Mouse (Mus musculus): Measurements from ENCODE around the gene Tiparp.

DNA sequence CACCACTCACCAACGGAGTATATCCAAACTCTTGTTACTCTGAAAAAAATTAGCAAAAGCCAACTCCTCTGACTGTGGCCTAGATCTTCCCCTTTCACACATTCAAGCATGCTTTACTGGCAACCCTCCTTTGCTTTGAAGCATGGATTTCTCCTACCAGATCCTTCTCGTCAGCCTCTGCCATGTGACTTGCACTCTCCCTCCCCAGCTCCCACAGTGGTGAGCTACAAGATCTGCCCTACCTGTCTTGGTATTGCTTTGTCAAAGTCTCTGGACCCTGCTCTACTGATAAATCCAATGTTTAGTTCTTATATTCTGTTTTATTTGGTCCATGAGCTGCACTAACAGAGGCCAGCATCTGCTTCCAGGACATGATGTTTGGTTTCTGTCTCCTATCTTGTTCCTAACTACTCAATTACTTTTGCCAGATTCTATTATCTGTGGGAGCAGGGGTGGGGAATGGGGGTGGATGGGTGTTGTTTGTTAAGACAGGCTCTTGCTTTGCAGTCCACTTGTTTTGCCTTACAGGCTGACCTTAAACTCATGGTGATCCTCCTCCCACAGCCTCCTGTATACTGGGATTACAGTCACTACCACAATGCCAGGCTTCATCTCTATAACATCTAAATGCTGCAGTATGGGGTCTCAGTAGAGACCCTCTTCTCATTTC is 40.7 kb upstream of the Tiparp start:
- TF ChIP-seq POLR2A (IDR thresholded peaks at IDR 0.05; ENCODE audit: borderline replicate concordance, extremely low read depth, low read depth, low read length) (no peak), CTCF (IDR thresholded peaks at IDR 0.05; ENCODE audit: insufficient read depth, low read length) (no peak)

Measured in lung, adult 2 months (tissue).